Mouse (Mus musculus) cerebellum, adult 8-10 months (tissue): Measurements from ENCODE around the gene Urod.

Experiments
- DNase-seq: peaks from one replicate; pipeline ENCODE4 v3.0.0; 2022

Urod gene

GRCm38 (mm10) chr4:116993672-116994621 lies at the start of gene Urod:
TSS of gene Urod (minus strand) at chr4:116994413.
- DNase-seq, result peak; percentile 93

DNA sequence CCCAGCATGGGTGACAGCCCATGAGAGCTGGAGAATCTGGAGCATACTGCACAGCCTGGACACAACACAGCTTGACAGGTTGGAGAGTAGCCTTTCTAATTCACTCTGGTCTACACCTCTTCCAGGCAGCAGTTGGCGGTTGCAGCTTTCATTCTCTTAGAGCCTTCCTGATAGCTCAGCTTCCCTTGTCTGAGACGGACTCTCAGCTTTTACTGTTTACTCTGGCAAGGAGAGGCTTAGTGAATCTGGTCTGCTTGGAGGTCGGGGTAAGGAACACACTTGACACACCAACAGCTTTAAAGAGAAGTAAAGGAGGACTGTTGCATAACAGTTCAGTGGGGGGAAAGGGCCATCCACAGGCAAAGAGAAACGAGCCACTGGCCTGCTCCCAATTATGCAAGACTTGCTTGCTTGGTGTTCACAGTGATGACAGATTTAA lies 47.1 kb upstream of the Urod start:
- peak; percentile 32 for DNase-seq

DNA sequence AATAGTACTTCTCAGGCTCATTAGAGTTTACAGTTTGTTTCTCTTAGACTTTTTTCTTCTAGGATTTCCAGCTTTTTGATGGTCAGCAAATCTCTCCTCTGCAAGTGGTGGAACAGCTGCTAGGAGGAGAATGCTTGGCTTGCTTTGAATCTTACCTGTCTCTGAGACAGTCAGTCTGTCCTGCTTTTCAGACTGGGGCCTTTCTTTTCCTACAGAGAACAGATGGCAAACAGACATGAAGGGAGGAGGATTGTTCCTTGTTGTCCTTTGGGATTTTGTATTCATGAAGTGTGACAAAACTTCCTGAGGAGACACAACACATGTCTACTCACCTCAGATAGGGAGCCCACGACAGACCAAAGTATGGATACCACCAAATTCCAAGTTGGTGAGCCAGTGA lies 46.6 kb upstream of the Urod start:
- DNase-seq, result no peak

- DNase-seq, result peak; percentile 28
Observed at GRCm38 (mm10) chr4:117039925-117040687, 45.9 kb upstream of the Urod start.

GRCm38 (mm10) chr4:117031105-117031504 lies 36.9 kb upstream of the Urod start:
- no peak for DNase-seq

GRCm38 (mm10) chr4:117023469-117023868 lies 29.3 kb upstream of the Urod start:
- DNase-seq, result no peak

GRCm38 (mm10) chr4:117019206-117020134 lies 25.3 kb upstream of the Urod start, which contains the start of gene Eif2b3:
TSS of gene Eif2b3 (plus strand) at chr4:117019402.
- peak; percentile 86 for DNase-seq

GRCm38 (mm10) chr4:117018327-117018726 lies 24.1 kb upstream of the Urod start:
- no peak for DNase-seq

DNA sequence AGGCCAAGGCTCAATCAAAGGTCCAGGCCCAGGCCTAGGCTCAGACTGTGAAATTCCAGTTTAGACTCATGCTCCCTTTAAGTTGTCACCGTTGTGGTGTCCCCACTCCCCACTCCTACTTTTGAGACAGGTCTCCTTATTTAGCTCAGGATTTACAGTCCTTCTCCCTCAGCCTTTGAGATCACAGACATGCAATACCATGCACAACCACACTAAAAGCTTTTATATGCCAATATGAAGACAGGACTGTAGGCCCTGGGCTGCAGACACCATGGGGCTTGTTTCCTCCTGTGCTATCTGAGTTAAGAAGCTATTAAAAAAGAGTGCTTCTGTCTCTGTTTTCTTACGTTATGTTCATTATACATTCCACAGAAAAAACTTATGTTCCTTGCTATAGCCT lies 23.5 kb upstream of the Urod start:
- DNase-seq, result no peak

- no peak for DNase-seq
Observed at GRCm38 (mm10) chr4:117014901-117015415, 20.7 kb upstream of the Urod start.

DNA sequence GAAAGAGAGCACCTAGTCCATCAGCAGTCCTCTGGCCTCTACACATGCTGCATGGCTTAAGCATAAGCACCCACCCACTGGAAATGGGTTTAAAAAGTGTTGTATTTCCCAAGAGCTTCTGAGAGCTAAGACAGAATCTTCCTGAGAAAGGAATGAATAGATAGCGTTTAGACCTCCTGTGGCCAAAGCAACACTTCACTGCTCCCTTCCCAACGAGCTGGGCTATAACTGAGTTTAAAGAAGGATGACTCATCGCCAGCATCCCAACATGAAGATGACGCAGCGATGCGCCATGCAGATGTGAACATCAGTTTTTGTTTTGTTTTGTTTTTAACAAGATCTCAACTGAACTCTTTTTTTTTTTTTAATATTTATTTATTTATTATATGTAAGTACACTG lies 19.4 kb upstream of the Urod start:
- DNase-seq, result no peak

- DNase-seq, result no peak
Observed at GRCm38 (mm10) chr4:117010231-117010630, 16.0 kb upstream of the Urod start.

DNA sequence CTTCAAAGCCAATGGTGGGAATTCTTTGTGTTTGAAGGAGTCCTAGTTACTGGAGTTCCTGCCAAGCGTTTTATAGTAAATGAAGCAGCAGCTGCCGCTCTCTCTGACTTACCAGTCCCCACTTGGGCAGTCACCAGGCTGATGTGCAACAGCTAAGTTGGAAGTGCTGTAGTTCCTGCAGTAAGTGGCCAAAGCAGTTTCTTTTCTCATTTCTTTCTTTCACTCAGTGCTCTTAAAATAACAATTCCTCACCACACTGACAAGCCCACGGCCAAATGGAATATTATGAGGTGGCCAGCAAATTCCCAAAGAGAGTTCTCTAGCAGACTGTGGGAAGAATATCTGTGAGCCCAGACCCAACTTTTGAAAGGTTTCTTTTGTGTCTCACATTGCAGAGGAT lies 12.8 kb upstream of the Urod start:
- DNase-seq, result no peak

DNA sequence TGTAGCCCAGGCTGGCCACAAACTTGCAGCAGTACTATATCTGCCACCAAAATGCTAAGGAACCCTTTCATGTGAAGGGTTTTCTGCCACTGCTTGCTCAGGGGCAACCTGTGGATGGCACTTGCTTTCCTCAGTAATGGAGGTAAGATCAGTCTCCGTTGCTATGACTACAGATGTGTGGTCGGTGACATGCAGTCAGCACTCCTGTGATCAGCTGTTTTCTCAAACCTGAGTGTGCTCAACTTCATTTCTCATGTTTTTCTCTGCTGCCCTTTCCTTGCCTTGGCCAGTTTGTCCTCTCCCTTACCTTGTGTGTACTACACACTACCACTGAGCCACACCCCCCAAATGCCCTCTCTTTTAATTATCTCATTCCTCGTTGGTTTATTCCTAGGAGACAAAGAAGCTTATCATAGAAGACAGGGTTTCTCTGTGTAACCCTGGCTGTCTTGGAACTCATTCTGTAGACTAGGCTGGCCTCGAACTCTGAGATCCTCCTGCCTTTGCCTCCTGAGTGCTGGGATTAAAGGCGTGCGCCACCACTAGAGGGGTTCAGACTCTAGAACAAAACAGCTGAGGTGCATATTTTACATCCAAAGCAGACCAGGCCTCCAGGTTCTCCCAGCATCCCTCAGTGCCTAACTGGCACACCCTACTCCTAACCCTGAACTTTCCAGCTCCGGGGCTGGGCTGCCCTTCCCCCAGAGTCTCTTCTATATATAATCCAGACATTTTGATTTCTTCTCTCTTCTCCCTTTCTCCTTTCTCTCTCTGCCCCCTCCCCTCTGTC lies 11.6 kb upstream of the Urod start:
- DNase-seq, result no peak

GRCm38 (mm10) chr4:117004649-117005048 lies 10.4 kb upstream of the Urod start:
- no peak for DNase-seq

GRCm38 (mm10) chr4:117002543-117003521 lies 8.6 kb upstream of the Urod start:
- DNase-seq, result peak; percentile 44

- DNase-seq, result no peak
Observed at GRCm38 (mm10) chr4:117001957-117002356, 7.7 kb upstream of the Urod start.

DNA sequence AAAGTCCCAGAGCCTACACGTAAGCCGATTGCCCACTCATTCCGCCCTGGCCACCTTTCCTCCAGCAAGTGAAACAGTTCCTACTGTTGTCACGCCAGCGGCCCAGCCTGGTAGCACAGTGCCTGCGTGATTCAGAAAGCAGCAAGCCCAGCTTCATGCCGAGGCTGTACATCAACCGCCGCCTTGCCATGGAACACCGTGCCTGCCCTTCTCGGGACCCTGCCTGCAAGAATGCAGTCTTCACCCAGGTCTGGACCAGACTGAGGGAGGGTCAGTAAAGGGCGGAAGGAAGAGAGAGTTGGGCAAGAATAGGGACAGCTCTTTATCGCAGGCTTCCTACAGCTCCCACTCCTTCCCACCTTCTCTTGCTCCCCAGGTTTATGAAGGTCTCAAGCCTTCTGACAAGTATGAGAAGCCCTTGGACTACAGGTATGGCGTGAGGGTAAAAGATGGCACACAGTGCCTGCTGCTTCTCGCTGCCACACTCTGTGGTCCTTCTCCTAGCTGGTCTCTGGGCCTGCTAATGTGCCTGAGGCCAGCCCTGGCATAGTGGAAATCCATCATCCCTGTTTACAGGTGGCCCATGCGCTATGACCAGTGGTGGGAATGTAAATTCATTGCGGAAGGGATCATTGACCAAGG lies 5.4 kb upstream of the Urod start:
- DNase-seq, result no peak

- DNase-seq, result peak; percentile 57
Observed at GRCm38 (mm10) chr4:116995798-116996135, 1.6 kb upstream of the Urod start.
